Mouse (Mus musculus) neutrophil, adult 59 days (primary cell): ENCODE data around the gene Aga. TPM values are rescaled to one million over a fixed set of nuclear protein-coding genes. Genes with fewer than 3 reads are reported as not detected.

Experiments
- total RNA-seq, 2 experiments: library from RNA; stranded (reverse); gene quantifications; 1 replicate in 1 of 2; 2 replicates in 1 of 2; pipeline ENCODE4 v1.2.4; 2023

Aga gene
- total RNA-seq = 10 to 100 TPM; 10.5 to 10.9 TPM

DNA sequence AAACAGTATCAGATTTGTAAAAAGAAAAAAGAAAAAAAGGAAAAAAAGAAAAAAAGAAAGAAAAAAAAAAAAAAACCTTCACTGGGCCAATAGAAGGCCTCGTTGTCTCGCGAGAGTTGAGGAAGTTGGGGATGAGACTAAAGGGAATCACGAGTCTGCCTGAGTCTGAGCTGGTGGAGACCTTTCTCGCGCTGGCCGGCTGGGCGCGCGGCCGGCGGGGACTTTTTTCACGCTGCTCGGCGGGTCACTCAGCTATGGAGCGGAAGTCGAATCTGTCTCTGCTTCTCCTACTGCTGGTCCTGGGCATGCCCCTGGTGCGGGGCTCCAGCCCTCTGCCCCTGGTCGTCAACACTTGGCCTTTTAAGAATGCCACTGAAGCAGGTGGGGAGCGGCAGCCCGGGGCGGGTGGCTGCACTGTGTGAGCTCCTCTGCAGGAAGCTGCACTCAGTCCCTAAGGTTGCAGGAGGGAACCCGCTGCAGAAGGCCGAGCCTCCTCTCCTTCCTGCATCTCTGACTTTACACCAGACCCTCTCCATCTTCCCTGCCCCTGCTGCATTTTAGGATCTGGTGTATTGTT lies at the start of gene Aga:
TSS of gene Aga (plus strand) at position 177 of the 577 bp plus-strand sequence.

Other genes starting within 250 kb of the Aga start
- gene Neil3, start 127.3 kb downstream of the Aga start, total RNA-seq = 10 to 100 TPM; 38.6 to 39.7 TPM